Mouse (Mus musculus) activated CD4-positive, CD25-positive, alpha-beta regulatory T cell (primary cell): ENCODE measurements around the gene Adss. TPM values are rescaled to one million over a fixed set of nuclear protein-coding genes. Genes with fewer than 3 reads are reported as not detected.

ENCODE experiments used
- polyA plus RNA-seq, 2 experiments: library from polyadenylated mRNA; unstranded; fragments of 100-300 nt; shearing (Covaris generic); gene quantifications; one replicate each; pipeline ENCODE4 v1.2.1; 2017

Gene Adss
- polyA plus RNA-seq, result 100 to 1,000 TPM; 101 to 138 TPM

GRCm38 (mm10) chr1:177796193-177796939 lies at the start of gene Adss:
Gene Adss, minus strand, starts transcription at chr1:177796511.

GRCm38 (mm10) chr1:177729043-177730024 lies 67.0 kb downstream of the Adss start, which contains the start of gene 1700016C15Rik:
Gene 1700016C15Rik, plus strand, starts transcription at chr1:177729814.

Other genes starting within 250 kb of the Adss start
- under 1 TPM in 1 of 2 experiments, not detected in 1; 0.36 TPM for gene 1700016C15Rik, start 66.7 kb downstream of the Adss start, polyA plus RNA-seq
- under 1 TPM in 1 of 2 experiments, not detected in 1; 0.16 TPM for gene Catspere2, start 186.9 kb upstream of the Adss start, polyA plus RNA-seq